Mouse (Mus musculus) urinary bladder, adult 2 months (tissue): ENCODE measurements around the gene Fgfr2. TPM values are rescaled to one million over a fixed set of nuclear protein-coding genes. Genes with fewer than 3 reads are reported as not detected.

Experiments
- DNase-seq: peaks from one replicate; pipeline ENCODE4 v3.0.0; 2022; ENCODE audit warnings: low spot score
- polyA plus RNA-seq: library from polyadenylated mRNA; depleted of rRNA; stranded (reverse); fragments of >200 nt; gene quantifications from 2 replicates; pipeline ENCODE4 v1.2.3, GENCODE M21; 2012

Fgfr2 gene
- polyA plus RNA-seq, 1 experiment, result 80.2 TPM

- no peak for DNase-seq
These were observed 320.5 kb downstream of the Fgfr2 start for GRCm38 (mm10) chr7:132802691-132803090.

GRCm38 (mm10) chr7:132802066-132802465 lies 321.1 kb downstream of the Fgfr2 start:
- no peak for DNase-seq

- no peak for DNase-seq
These were observed 321.6 kb downstream of the Fgfr2 start for GRCm38 (mm10) chr7:132801509-132801908.

GRCm38 (mm10) chr7:132800868-132801267 lies 322.3 kb downstream of the Fgfr2 start:
- no peak for DNase-seq

DNA sequence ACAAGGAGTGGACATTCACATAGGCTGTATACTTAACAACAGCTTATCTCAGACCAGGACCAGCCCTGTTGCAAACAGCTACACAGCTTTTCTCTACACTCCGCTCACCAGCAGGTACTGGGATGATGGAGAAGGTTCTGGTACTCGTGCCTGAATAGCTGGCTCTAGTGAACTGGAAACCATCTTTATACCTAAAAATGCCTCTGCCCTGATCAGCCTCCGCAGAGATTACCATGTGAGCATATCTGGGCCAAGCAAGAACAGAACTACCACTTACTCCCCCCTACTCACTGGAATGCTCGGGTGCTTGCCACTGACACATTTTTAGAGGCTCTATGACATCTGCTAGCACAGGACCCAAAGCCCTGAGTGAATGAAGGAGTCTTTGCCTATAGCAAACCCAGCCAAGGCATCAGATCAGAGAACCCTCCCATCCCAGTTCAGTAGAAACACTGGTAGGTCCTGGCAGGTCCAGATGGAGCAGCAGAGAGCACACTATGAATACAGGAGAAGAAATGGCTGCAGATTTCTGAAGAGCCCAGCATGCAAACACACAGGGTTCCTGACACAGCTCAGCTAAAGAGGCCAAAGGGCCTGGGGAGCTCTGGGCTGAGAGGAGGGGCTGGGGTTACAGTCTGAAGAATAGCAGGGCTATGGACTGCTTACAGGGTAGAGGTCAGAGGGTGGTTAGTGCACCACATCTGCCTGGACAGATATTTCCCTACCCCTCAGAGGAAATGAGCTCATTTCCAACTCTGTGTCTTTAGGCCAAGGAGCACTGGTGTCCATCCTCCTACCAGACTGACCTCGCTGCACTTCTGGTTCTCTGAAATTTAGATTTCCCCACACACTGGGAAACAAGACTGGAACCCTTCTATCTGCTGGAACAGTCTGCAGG lies 323.8 kb downstream of the Fgfr2 start:
- DNase-seq, result no peak

DNA sequence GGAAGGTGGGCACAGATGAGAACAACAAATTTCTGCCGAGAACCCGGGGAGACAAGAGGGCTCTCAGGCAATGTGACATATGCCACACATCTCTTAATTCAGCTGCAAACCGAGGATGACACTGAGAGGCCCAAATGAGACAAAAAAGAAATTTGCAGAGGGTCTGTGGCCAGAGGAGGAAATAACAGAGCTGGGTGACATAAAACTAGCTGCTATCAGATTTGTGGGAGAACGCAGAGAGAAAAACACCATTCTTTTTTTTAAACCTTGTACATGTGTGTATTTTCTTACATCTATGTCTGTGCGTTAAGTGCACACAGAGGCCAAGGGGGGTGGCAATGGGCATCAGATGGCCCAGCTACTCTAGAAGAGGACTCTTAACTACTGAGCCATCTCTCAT lies 328.0 kb downstream of the Fgfr2 start:
- DNase-seq, result no peak

GRCm38 (mm10) chr7:132793467-132793866 lies 329.7 kb downstream of the Fgfr2 start:
- DNase-seq, result no peak

DNA sequence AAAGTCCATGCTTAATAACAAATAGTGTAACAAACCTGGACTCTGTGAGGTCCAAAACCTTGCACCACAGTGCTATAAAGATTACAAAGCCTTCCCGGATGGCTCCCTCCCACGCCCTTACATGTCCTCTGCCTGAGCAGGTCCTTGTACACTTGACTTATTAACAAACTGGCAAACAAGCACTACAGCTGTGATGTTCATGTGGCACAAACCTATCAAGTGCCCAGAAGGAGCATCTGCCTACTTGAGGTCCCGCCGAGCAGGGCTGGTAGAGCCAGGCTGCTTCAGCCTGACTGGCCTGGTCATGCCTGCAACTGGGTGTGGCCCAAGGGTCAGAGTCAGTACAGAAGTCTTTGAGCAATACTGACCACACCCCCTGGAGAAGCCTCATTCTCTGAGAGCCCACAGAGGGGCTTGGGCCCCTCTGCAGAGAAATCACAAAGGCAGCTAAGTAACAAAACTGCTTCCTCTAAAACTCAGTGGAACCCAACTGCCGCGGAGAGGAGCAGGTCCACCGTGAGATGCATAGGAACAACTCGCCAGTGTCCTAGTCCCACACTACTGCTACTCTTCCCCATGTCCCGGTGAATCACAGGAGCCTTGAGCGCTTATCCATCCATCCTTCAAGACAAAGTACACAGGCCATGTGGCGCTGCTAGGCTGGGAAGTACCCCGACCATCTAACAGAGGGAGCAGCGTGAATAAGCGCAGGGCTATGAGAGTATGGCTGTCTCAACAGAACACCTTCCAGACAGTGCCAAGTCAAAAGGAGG lies 332.5 kb downstream of the Fgfr2 start:
- DNase-seq, result no peak

- no peak for DNase-seq
These were observed 334.3 kb downstream of the Fgfr2 start for GRCm38 (mm10) chr7:132788826-132789225.

DNA sequence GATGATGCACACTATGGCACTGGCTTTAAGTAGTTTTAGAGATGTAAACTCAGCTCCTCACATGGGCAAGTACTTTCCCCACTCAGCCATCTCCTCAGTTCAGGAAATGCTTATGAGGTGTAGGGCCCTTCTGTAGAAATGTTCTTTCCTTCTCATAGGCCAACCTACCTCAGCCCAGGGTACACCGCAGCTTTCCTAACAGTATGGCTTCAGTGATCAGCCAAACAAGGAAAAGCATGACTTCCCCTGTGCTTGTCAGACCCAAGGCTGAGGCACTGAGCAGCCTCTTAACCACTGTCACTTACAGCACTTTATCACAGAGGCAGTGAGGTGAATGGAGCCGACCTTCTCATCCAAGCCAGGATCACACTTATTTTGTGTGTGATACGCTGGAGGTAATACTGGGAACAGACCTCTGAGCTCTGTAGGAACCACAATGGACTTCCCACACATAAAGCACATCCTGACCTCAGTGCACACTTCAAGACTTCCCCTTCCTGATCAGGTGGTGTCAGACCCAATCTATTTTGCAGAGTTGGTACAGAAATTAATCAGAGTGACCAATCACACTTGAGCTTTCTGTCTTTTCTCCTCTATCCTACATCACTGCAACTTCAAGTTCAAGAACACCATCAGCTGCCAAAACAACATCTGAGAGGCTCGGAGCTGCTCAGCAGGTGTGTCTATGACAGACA lies 335.5 kb downstream of the Fgfr2 start:
- DNase-seq, result no peak

- no peak for DNase-seq
These were observed 336.1 kb downstream of the Fgfr2 start for GRCm38 (mm10) chr7:132787022-132787421.

DNA sequence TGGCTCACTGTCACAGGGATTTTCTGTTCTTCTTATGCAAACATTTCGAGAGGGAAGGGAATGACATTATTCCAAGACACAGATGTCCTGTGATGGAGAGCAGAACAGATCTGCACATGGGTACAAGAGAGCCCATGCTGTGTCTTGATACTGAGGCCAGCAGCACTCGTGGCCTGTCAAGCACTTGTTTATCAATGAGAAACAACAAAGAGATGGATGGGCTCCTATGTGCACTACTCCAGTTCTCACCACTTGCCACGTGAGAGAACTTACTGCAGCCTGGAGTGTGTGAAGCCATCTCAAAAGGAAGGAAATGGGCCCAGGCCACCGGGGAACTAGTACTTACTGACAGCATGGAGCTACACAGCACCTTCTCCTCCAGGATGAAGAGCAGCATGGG lies 336.6 kb downstream of the Fgfr2 start:
- no peak for DNase-seq

DNA sequence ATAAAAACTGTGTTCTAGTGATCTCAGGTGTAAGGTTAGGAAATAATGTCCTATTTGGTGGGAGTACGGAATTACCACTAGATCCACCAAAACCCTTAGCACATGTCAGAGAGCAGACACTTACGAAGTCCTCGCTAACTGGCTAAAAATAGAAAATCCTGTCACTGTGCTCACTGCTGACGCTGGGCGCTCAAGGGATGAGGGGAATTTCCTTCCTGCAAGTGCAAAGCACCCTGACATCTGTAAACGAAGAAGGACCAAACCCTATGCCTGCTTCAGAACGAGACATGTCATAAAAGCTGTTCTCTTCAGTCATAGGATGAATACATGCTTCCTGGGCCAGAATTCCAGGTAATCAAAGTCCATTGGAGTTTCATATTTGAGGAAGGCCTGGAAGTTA lies 337.1 kb downstream of the Fgfr2 start:
- no peak for DNase-seq

- DNase-seq, result no peak
These were observed 339.0 kb downstream of the Fgfr2 start for GRCm38 (mm10) chr7:132784101-132784500.

GRCm38 (mm10) chr7:132781850-132782249 lies 341.3 kb downstream of the Fgfr2 start:
- no peak for DNase-seq

GRCm38 (mm10) chr7:132781130-132781814 lies 341.9 kb downstream of the Fgfr2 start:
- no peak for DNase-seq

GRCm38 (mm10) chr7:132780611-132781010 lies 342.5 kb downstream of the Fgfr2 start:
- no peak for DNase-seq

- DNase-seq, result no peak
These were observed 344.5 kb downstream of the Fgfr2 start for GRCm38 (mm10) chr7:132778630-132779029.

- DNase-seq, result no peak
These were observed 345.3 kb downstream of the Fgfr2 start for GRCm38 (mm10) chr7:132777728-132778453.

DNA sequence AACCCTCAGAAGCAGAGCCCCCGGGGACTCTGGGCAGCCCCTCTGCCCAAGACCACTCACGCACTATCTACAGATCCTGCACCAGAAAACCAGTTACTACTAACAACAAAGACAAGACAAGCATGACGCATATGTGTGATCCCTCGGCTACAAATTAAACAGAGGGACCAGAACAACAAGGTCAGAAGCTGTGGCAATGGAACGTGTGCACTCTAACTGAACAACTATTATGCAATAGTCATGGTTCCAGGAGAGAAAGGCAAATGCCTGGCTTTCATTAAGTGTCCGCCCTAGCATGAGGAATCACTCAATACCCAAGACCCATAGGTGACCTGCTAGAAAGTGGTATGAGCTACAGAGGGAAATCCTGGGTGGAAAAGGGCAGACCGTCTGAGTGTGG lies 346.0 kb downstream of the Fgfr2 start:
- DNase-seq, result no peak
